Mouse (Mus musculus): ENCODE measurements at regions not wholly inside any gene's neighbourhood (a gene's known extent, or its start where the extent isn't known, plus 50 kb on each side); places are given as distances from the start of the nearest gene placed in this dataset.

DNA sequence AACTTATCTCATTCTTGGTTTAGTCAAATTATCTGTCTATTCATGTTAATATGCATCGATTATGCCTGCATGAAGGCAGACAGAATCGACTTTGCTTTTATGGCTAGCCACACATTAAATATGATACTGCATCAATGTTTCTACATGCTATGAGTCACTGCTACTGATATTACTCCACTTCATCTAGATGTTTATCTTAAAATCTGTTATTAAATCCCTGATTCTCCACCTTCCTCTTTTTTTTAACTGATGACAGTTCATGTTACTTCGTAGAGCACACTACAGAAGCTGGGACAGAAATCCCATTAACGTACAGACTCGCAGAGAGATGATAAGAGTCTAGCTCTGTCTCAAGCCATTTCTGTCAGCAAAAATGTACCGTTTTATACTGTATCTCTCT lies 685.1 kb upstream of the Cdh9 start:
- ATAC-seq (ENCODE audit: low FRiP score) (no peak), DNase-seq (ENCODE audit: low spot score, missing footprints) (no peak)
- 89% methylated on average over 6 of the region's 6 CpGs for WGBS
- no peaks in the 10 kb centered on the region for H3K9me3 ChIP-seq (ENCODE audit: control insufficient read depth, low read length)
- no peaks in the 10 kb centered on the region for H3K27me3 ChIP-seq (ENCODE audit: control insufficient read depth, insufficient read depth, low read length)
- no peak overlapping the region for H3K9ac ChIP-seq (ENCODE audit: low read length)
- H3K4me1 ChIP-seq (ENCODE audit: control insufficient read depth, insufficient read depth, low read length), result no peaks in the 10 kb centered on the region
- no peak overlapping the region for H3K27ac ChIP-seq (ENCODE audit: low read depth, low read length)
- H3K4me2 ChIP-seq, result no peak overlapping the region
- H3K36me3 ChIP-seq (ENCODE audit: control insufficient read depth, insufficient read depth, low read length), result no peaks in the 10 kb centered on the region
- no peak overlapping the region for H3K4me3 ChIP-seq (ENCODE audit: low read depth, low read length)

DNA sequence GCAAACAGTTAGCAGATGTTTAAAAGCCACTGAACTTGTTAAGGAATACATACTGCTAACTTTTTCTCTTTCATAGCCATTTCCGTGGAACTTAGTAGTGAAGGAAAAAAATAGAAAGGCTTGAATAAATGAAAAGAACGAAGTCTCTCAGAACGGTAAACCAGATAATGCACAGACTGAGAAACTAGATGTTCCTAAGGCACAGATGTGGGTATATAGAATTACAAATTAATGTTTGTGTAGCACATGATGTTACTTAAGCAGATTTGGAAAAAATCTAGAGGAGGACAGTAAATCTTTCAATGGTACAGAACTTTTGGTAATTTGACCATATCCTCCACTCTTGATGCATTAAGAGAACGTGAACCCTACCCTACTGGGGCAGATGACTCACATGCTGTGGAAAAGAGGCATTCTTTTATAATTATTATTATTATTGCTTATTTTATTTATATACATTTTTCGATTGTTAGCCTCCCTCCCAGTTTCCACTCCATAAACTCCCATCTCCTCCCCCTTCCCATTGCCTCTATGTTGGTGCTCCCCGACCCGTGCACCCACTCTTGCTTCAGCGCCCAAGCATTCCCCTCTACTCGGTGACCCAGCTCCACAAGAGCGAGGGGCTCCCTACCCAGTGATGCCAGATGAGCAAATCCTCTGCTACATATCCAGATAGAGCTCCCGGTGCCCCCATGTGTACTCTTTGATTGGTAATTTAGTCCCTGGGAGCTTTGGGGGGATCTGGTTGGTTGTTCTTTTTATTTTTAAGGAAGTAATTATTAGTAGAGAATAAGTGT lies 651.9 kb upstream of the Cdh9 start:
- Histone ChIP-seq H3K9ac (ENCODE audit: low read length) (no peak overlapping the region), H3K9me3 (ENCODE audit: control insufficient read depth, low read length) (no peaks in the 10 kb centered on the region), H3K27me3 (ENCODE audit: control insufficient read depth, insufficient read depth, low read length) (no peaks in the 10 kb centered on the region), H3K4me2 (no peak overlapping the region), H3K4me1 (ENCODE audit: control insufficient read depth, insufficient read depth, low read length) (no peaks in the 10 kb centered on the region), H3K36me3 (ENCODE audit: control insufficient read depth, insufficient read depth, low read length) (no peaks in the 10 kb centered on the region), H3K27ac (ENCODE audit: low read depth, low read length) (no peak overlapping the region), H3K4me3 (ENCODE audit: low read depth, low read length) (no peak overlapping the region)
- WGBS, result 89% methylated on average over 11 of the region's 11 CpGs
- ATAC-seq (ENCODE audit: low FRiP score), result no peak
- peak; percentile 69 for DNase-seq (ENCODE audit: low spot score, missing footprints)
